Comparison of ENCODE assay signal across 30 mouse cellular contexts in the genomic region with DNA sequence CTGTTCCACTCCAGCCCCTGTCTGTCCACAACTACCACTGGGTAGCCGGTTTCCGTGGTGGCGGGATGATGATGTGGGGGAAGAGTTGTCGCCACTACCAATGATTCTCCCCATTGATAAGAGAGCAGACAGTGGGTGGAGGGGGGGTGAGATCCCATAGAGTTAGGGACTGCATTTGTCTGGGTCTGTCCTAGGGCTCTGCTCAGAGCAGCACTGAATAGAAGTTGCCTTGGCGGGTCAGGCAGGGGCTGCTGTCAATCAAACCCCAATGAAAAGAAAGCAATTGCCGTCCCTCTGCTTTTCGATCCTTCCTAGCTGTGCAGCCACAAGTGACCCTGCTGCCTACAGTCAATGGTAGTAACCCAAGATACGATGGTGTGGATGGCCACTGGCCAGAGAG. TPM values are rescaled to one million over a fixed set of nuclear protein-coding genes. Genes with fewer than 3 reads are reported as not detected.
DNase-seq lines count a peak whose midpoint lies in the region; ATAC-seq lines count a peak whose summit lies in the region.
"Had no signal": no experiment of that assay in that cellular context is flagged by ENCODE, and none has a peak within 500 bp of the region (broad histone marks: within the 10 kb centered on the region; RNA-seq: fewer than 3 reads in every experiment).

No protein-coding gene starts in this region.

- no peaks in the 10 kb centered on the region for H3K27me3 ChIP-seq in forebrain, embryonic 14.5 days (replicated peaks; ENCODE audit: control insufficient read depth, insufficient read depth, low read length)
- H3K27me3 ChIP-seq in forebrain, embryonic 16.5 days (replicated peaks; ENCODE audit: control insufficient read depth, insufficient read depth, low read length), result no peaks in the 10 kb centered on the region
- H3K27me3 ChIP-seq in limb, embryonic 15.5 days, result no peaks in the 10 kb centered on the region
- H3K27me3 ChIP-seq in limb, embryonic 10.5 days (ENCODE audit: low read depth, poor library complexity, severe bottlenecking), result peaks cover 19% of the 10 kb centered on the region
- H3K27me3 ChIP-seq in embryonic facial prominence, embryonic 10.5 days (replicated peaks; ENCODE audit: low read depth, poor library complexity, severe bottlenecking), result peaks cover 11% of the 10 kb centered on the region; the same call in 1 of the 2 replicates
- H3K27me3 ChIP-seq: embryonic facial prominence, embryonic 13.5 days; intestine, embryonic 15.5 days; liver, embryonic 13.5 days; midbrain, embryonic 15.5 days; neural tube, embryonic 13.5 days; stomach, embryonic 15.5 days had no signal

- ATAC-seq in cerebellum, adult (ENCODE audit: insufficient number of reproducible peaks, low FRiP score, low TSS enrichment), result no peak
- 0 out of 2 replicates have a peak, but pooled peaks have one; percentile 11 for ATAC-seq in forebrain, embryonic 14.5 days
- no peak for ATAC-seq in forebrain, embryonic 16.5 days
- ATAC-seq in limb, embryonic 15.5 days (ENCODE audit: insufficient number of reproducible peaks, low FRiP score, low TSS enrichment, low read depth), result 0 out of 2 replicates have a peak, but pooled peaks have one; percentile 22
- ATAC-seq: CD4-positive, CD25-positive, alpha-beta regulatory T cell, adult 4 months; intestine, embryonic 15.5 days; lung, postnatal 0 days; midbrain, embryonic 15.5 days had no signal

- WGBS in forebrain, embryonic 14.5 days, result 21% methylated on average over 8 of the region's 8 CpGs
- 27% methylated on average over 8 of the region's 8 CpGs for WGBS in forebrain, embryonic 16.5 days
- 67% methylated on average over 8 of the region's 8 CpGs for WGBS in limb, embryonic 15.5 days
- WGBS in limb, embryonic 10.5 days, result 65% methylated on average over 8 of the region's 8 CpGs
- WGBS in embryonic facial prominence, embryonic 10.5 days, result 33% methylated on average over 8 of the region's 8 CpGs

- no peak overlapping the region for H3K4me2 ChIP-seq in forebrain, embryonic 14.5 days (ENCODE audit: low read length)
- no peak overlapping the region for H3K4me2 ChIP-seq in forebrain, embryonic 16.5 days (ENCODE audit: low read length)
- H3K4me2 ChIP-seq in limb, embryonic 15.5 days, result no peak overlapping the region
- H3K4me2 ChIP-seq: embryonic facial prominence, embryonic 13.5 days; heart, embryonic 13.5 days; intestine, embryonic 15.5 days; liver, embryonic 13.5 days; midbrain, embryonic 15.5 days; neural tube, embryonic 13.5 days; stomach, embryonic 15.5 days had no signal

- H3K27ac ChIP-seq in forebrain, embryonic 14.5 days (ENCODE audit: low read depth, low read length), result no peak overlapping the region
- H3K27ac ChIP-seq in forebrain, embryonic 16.5 days (ENCODE audit: low read length), result no peak overlapping the region
- no peak overlapping the region for H3K27ac ChIP-seq in limb, embryonic 15.5 days
- H3K27ac ChIP-seq in limb, embryonic 10.5 days, result no peak overlapping the region
- H3K27ac ChIP-seq in embryonic facial prominence, embryonic 10.5 days (replicated peaks), result peak overlapping the region; percentile 54; the same call in 1 of the 2 replicates
- H3K27ac ChIP-seq: embryonic facial prominence, embryonic 13.5 days; heart, embryonic 13.5 days; intestine, embryonic 15.5 days; liver, embryonic 13.5 days; midbrain, embryonic 15.5 days; neural tube, embryonic 13.5 days; stomach, embryonic 15.5 days had no signal

- H3K36me3 ChIP-seq in forebrain, embryonic 14.5 days (ENCODE audit: control insufficient read depth, insufficient read depth, low read length), result no peaks in the 10 kb centered on the region
- no peaks in the 10 kb centered on the region for H3K36me3 ChIP-seq in forebrain, embryonic 16.5 days (ENCODE audit: control insufficient read depth, insufficient read depth)
- H3K36me3 ChIP-seq in limb, embryonic 15.5 days, result no peaks in the 10 kb centered on the region
- H3K36me3 ChIP-seq in limb, embryonic 10.5 days, result no peaks in the 10 kb centered on the region
- no peaks in the 10 kb centered on the region for H3K36me3 ChIP-seq in embryonic facial prominence, embryonic 10.5 days (replicated peaks)
- H3K36me3 ChIP-seq: embryonic facial prominence, embryonic 13.5 days; heart, embryonic 13.5 days; intestine, embryonic 15.5 days; liver, embryonic 13.5 days; midbrain, embryonic 15.5 days; neural tube, embryonic 13.5 days; stomach, embryonic 15.5 days had no signal

- DNase-seq in cerebellum, postnatal 10 days, result peak; percentile 13 to 26
- no peak for DNase-seq in forebrain, embryonic 14.5 days (ENCODE audit: low spot score)
- no peak for DNase-seq in limb, embryonic 10.5 days (ENCODE audit: low spot score)
- no peak for DNase-seq in embryonic facial prominence, embryonic 10.5 days (ENCODE audit: low spot score)
- no peak for DNase-seq in retina, embryonic 14.5 days (ENCODE audit: low spot score)
- DNase-seq: adrenal gland, postnatal 14 days; cerebellum, postnatal 14 days; gastrocnemius, postnatal 10 days; heart, postnatal 10 days; kidney, adult 2 months; kidney, postnatal 4 days; liver, embryonic 13.5 days; lung, adult 18-20 months; lung, postnatal 4 days; right cerebral cortex, postnatal 25 days had no signal

- peaks cover 24% of the 10 kb centered on the region for H3K4me1 ChIP-seq in forebrain, embryonic 14.5 days (ENCODE audit: control insufficient read depth, insufficient read depth, low read length)
- peaks cover 14% of the 10 kb centered on the region for H3K4me1 ChIP-seq in forebrain, embryonic 16.5 days (replicated peaks; ENCODE audit: control insufficient read depth, insufficient read depth, low read length)
- peaks cover 13% of the 10 kb centered on the region for H3K4me1 ChIP-seq in limb, embryonic 15.5 days
- peaks cover 27% of the 10 kb centered on the region for H3K4me1 ChIP-seq in limb, embryonic 10.5 days
- H3K4me1 ChIP-seq in embryonic facial prominence, embryonic 10.5 days, result peaks cover 52% of the 10 kb centered on the region

- H3K9me3 ChIP-seq in forebrain, embryonic 14.5 days (replicated peaks; ENCODE audit: control insufficient read depth, low read length), result no peaks in the 10 kb centered on the region
- H3K9me3 ChIP-seq in forebrain, embryonic 16.5 days (ENCODE audit: control insufficient read depth, low read length), result no peaks in the 10 kb centered on the region
- no peaks in the 10 kb centered on the region for H3K9me3 ChIP-seq in limb, embryonic 15.5 days
- H3K9me3 ChIP-seq in limb, embryonic 10.5 days (replicated peaks), result no peaks in the 10 kb centered on the region
- no peaks in the 10 kb centered on the region for H3K9me3 ChIP-seq in embryonic facial prominence, embryonic 10.5 days
- H3K9me3 ChIP-seq: embryonic facial prominence, embryonic 13.5 days; heart, embryonic 13.5 days; intestine, embryonic 15.5 days; liver, embryonic 13.5 days; midbrain, embryonic 15.5 days; neural tube, embryonic 13.5 days; stomach, embryonic 15.5 days had no signal

- H3K9ac ChIP-seq in forebrain, embryonic 14.5 days (ENCODE audit: low read length), result no peak overlapping the region
- H3K9ac ChIP-seq in forebrain, embryonic 16.5 days (replicated peaks; ENCODE audit: low read depth, low read length), result no peak overlapping the region
- H3K9ac ChIP-seq in limb, embryonic 15.5 days, result no peak overlapping the region
- H3K9ac ChIP-seq: embryonic facial prominence, embryonic 13.5 days; heart, embryonic 13.5 days; intestine, embryonic 15.5 days; liver, embryonic 13.5 days; midbrain, embryonic 15.5 days; neural tube, embryonic 13.5 days; stomach, embryonic 15.5 days had no signal

- H3K4me3 ChIP-seq in forebrain, embryonic 14.5 days (ENCODE audit: low read depth, low read length), result no peak overlapping the region
- H3K4me3 ChIP-seq in forebrain, embryonic 16.5 days (replicated peaks; ENCODE audit: low read length), result no peak overlapping the region
- H3K4me3 ChIP-seq in limb, embryonic 15.5 days, result no peak overlapping the region
- no peak overlapping the region for H3K4me3 ChIP-seq in limb, embryonic 10.5 days
- no peak overlapping the region for H3K4me3 ChIP-seq in embryonic facial prominence, embryonic 10.5 days
- H3K4me3 ChIP-seq: embryonic facial prominence, embryonic 13.5 days; heart, embryonic 13.5 days; intestine, embryonic 15.5 days; liver, embryonic 13.5 days; megakaryocyte, embryonic 14.5 days; midbrain, embryonic 15.5 days; neural tube, embryonic 13.5 days; stomach, embryonic 15.5 days had no signal

RNA-seq across cellular contexts. Expression of a gene that starts 5.3 kb away (rescaled TPM):
- polyA plus RNA-seq in forebrain, embryonic 14.5 days (2014; fragmentation: Nextera tagmentation; extraction: Ambion mirVana), result not detected in 2 replicates
- not detected in 2 replicates for polyA plus RNA-seq in forebrain, embryonic 16.5 days (2015; fragmentation: Nextera tagmentation; extraction: Ambion mirVana)
- not detected in 2 replicates for polyA plus RNA-seq in limb, embryonic 15.5 days (2015; fragmentation: Nextera tagmentation; extraction: Ambion mirVana)
- polyA plus RNA-seq in limb, embryonic 10.5 days (2016; fragmentation: Nextera tagmentation; extraction: Ambion mirVana), result not detected in 2 replicates
- polyA plus RNA-seq in embryonic facial prominence, embryonic 10.5 days (2016; fragmentation: Nextera tagmentation; extraction: Ambion mirVana), result 0.18 TPM in 1 of 2 replicates, not detected in the other
- polyA plus RNA-seq: CD4-positive, CD25-positive, alpha-beta regulatory T cell, adult 4 months; cortical plate, adult 2 months; embryonic facial prominence, embryonic 13.5 days; heart, embryonic 13.5 days; kidney, adult 2 months; kidney, embryonic 16.5 days; limb, embryonic 14.5 days; liver, embryonic 13.5 days; lung, postnatal 0 days; midbrain, embryonic 15.5 days; neural tube, embryonic 13.5 days had no signal

RNA-seq across cellular contexts. Expression of a gene that starts 8.2 kb away (rescaled TPM):
- 22.1 and 24.7 TPM in 2 replicates for polyA plus RNA-seq in forebrain, embryonic 14.5 days (2014; fragmentation: Nextera tagmentation; extraction: Ambion mirVana)
- polyA plus RNA-seq in forebrain, embryonic 16.5 days (2015; fragmentation: Nextera tagmentation; extraction: Ambion mirVana), result 18.5 and 19.4 TPM in 2 replicates
- 0.86 and 1.7 TPM in 2 replicates for polyA plus RNA-seq in limb, embryonic 15.5 days (2015; fragmentation: Nextera tagmentation; extraction: Ambion mirVana)
- polyA plus RNA-seq in limb, embryonic 10.5 days (2016; fragmentation: Nextera tagmentation; extraction: Ambion mirVana), result 0.14 TPM in 1 of 2 replicates, not detected in the other
- 10.0 and 17.0 TPM in 2 replicates for polyA plus RNA-seq in embryonic facial prominence, embryonic 10.5 days (2016; fragmentation: Nextera tagmentation; extraction: Ambion mirVana)
- polyA plus RNA-seq: CD4-positive, CD25-positive, alpha-beta regulatory T cell, adult 4 months; heart, embryonic 13.5 days had no signal

RNA-seq across cellular contexts. Expression of a gene that starts 38.8 kb away (rescaled TPM):
- polyA plus RNA-seq in forebrain, embryonic 14.5 days (2014; fragmentation: Nextera tagmentation; extraction: Ambion mirVana), result 0.23 and 0.34 TPM in 2 replicates
- 0.26 and 0.66 TPM in 2 replicates for polyA plus RNA-seq in forebrain, embryonic 16.5 days (2015; fragmentation: Nextera tagmentation; extraction: Ambion mirVana)
- 0.15 and 0.17 TPM in 2 replicates for polyA plus RNA-seq in limb, embryonic 15.5 days (2015; fragmentation: Nextera tagmentation; extraction: Ambion mirVana)
- 0.13 TPM in 1 of 2 replicates, not detected in the other for polyA plus RNA-seq in limb, embryonic 10.5 days (2016; fragmentation: Nextera tagmentation; extraction: Ambion mirVana)
- polyA plus RNA-seq in embryonic facial prominence, embryonic 10.5 days (2016; fragmentation: Nextera tagmentation; extraction: Ambion mirVana), result 1.3 and 2.0 TPM in 2 replicates
- polyA plus RNA-seq: CD4-positive, CD25-positive, alpha-beta regulatory T cell, adult 4 months had no signal

RNA-seq across cellular contexts. Expression of a gene that starts 47.0 kb away (rescaled TPM):
- 4.4 and 5.4 TPM in 2 replicates for polyA plus RNA-seq in forebrain, embryonic 14.5 days (2014; fragmentation: Nextera tagmentation; extraction: Ambion mirVana)
- 6.1 and 7.0 TPM in 2 replicates for polyA plus RNA-seq in forebrain, embryonic 16.5 days (2015; fragmentation: Nextera tagmentation; extraction: Ambion mirVana)
- 38.6 and 41.0 TPM in 2 replicates for polyA plus RNA-seq in limb, embryonic 15.5 days (2015; fragmentation: Nextera tagmentation; extraction: Ambion mirVana)
- 40.7 and 50.1 TPM in 2 replicates for polyA plus RNA-seq in limb, embryonic 10.5 days (2016; fragmentation: Nextera tagmentation; extraction: Ambion mirVana)
- polyA plus RNA-seq in embryonic facial prominence, embryonic 10.5 days (2016; fragmentation: Nextera tagmentation; extraction: Ambion mirVana), result 62.2 and 62.5 TPM in 2 replicates
- polyA plus RNA-seq: CD4-positive, CD25-positive, alpha-beta regulatory T cell, adult 4 months had no signal

Comparison
In these comparisons a context has a peak if more than half of its experiments do, and no peak if none do; other contexts are left out.
1. ATAC-seq: peak in forebrain, embryonic 14.5 days (single experiment) and limb, embryonic 15.5 days (single experiment); none in cerebellum, adult (single experiment) and forebrain, embryonic 16.5 days (single experiment).
2. DNase-seq: peak in cerebellum, postnatal 10 days (2 of 2); none in forebrain, embryonic 14.5 days (single experiment), limb, embryonic 10.5 days (single experiment), embryonic facial prominence, embryonic 10.5 days (single experiment) and retina, embryonic 14.5 days (single experiment).